Mouse (Mus musculus) hindbrain, embryonic 16.5 days (tissue): ENCODE results near the gene Gpbp1l1. TPM values are rescaled to one million over a fixed set of nuclear protein-coding genes. Genes with fewer than 3 reads are reported as not detected.

Source experiments
- ATAC-seq: fragments of 200-750 bp; cut with Nextera tagmentation; 2 replicates; pipeline ENCODE4 v1.8.0; 2017; ENCODE audit warnings: moderate TSS enrichment, moderate library complexity
- H3K27ac ChIP-seq: fragments of 300-500 bp; sonication (generic); 2 replicates; pipeline ENCODE4 v1.5.1; 2014; ENCODE audit warnings: low read depth, mild to moderate bottlenecking, control low read depth, low read length, moderate library complexity
- H3K27me3 ChIP-seq: fragments of 300-500 bp; sonication (generic); replicated peaks from 2 replicates; pipeline ENCODE4 v1.6.1; 2014; ENCODE audit warnings: low read length; ENCODE audit not compliant: control insufficient read depth, insufficient read depth
- H3K36me3 ChIP-seq: fragments of 300-500 bp; sonication (generic); 2 replicates; pipeline ENCODE4 v1.6.1; 2014; ENCODE audit warnings: mild to moderate bottlenecking, low read length, moderate library complexity, mixed read lengths; ENCODE audit not compliant: control insufficient read depth, insufficient read depth
- H3K4me1 ChIP-seq: fragments of 300-500 bp; sonication (generic); 2 replicates; pipeline ENCODE4 v1.6.1; 2014; ENCODE audit warnings: low read depth, low read length; ENCODE audit not compliant: control insufficient read depth, insufficient read depth
- H3K4me2 ChIP-seq: fragments of 300-500 bp; sonication (generic); 2 replicates; pipeline ENCODE4 v1.6.1; 2014; ENCODE audit warnings: mild to moderate bottlenecking, low read length, control low read depth, moderate library complexity
- H3K4me3 ChIP-seq: fragments of 300-500 bp; sonication (generic); 2 replicates; pipeline ENCODE4 v1.5.1; 2014; ENCODE audit warnings: mild to moderate bottlenecking, low read length, control low read depth, moderate library complexity
- H3K9ac ChIP-seq: fragments of 300-500 bp; sonication (generic); 2 replicates; pipeline ENCODE4 v1.6.1; 2014; ENCODE audit warnings: low read depth, mild to moderate bottlenecking, control low read depth, low read length, moderate library complexity
- H3K9me3 ChIP-seq: fragments of 300-500 bp; sonication (generic); 2 replicates; pipeline ENCODE4 v1.6.1; 2014; ENCODE audit warnings: mild to moderate bottlenecking, low read length, moderate library complexity; ENCODE audit not compliant: control insufficient read depth
- WGBS: fragments of 180-500 bp; shearing (Covaris S2); extraction: QIAGEN DNeasy Blood & Tissue Kit; methylation state at CpG from one replicate; pipeline ENCODE4 v1.1.7; 2014; 5-methylcytosine and 5-hydroxymethylcytosine counted together
- polyA plus RNA-seq: library from polyadenylated mRNA; unstranded; fragments of >200 nt; fragmentation: Nextera tagmentation; extraction: Ambion mirVana; gene quantifications from 2 replicates; pipeline ENCODE4 v1.2.1, GENCODE M21; 2015

Gpbp1l1 gene
- polyA plus RNA-seq = 12.1 and 14.6 TPM in 2 replicates

- Histone ChIP-seq H3K4me3 (peak within 1 kb of the TSS; percentile 65), H3K9me3 (no peaks in the 10 kb centered on the region), H3K4me2 (peak within 1 kb of the TSS; percentile 97), H3K27me3 (no peaks in the 10 kb centered on the region), H3K9ac (peak within 1 kb of the TSS; percentile 76), H3K4me1 (peaks cover 15% of the 10 kb centered on the region), H3K36me3 (peaks cover 6% of the 10 kb centered on the region; the same call in 1 of the 2 replicates), H3K27ac (peak within 1 kb of the TSS; percentile 90)
- ATAC-seq = peak; percentile 95
- under 1% methylated on average over 76 of the region's 78 CpGs for WGBS
These were observed at the start of gene Gpbp1l1 for GRCm38 (mm10) chr4:116557306-116558121. Gene Gpbp1l1 (plus strand): TSS chr4:116557658.

DNA sequence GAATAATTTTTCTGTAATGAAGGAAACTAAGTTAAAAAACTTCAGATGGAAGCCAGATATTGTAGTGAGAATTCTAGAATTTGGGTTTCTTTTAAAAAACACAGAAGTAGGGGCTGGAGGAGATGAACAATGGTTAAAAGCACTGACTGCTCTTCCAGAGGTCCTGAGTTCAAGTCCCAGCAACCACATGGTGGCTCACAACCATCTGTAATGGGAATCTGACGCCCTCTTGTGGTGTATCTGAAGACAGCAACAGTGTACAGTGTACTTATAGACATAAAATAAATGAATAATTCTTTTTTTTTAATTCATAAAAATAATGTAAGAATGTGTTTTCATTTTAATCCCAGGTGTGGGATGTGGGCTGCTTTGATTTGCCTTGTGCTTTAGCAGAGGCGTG, 26.3 kb upstream of the Gpbp1l1 start:
- Histone ChIP-seq H3K27me3 (no peaks in the 10 kb centered on the region), H3K9me3 (no peaks in the 10 kb centered on the region), H3K4me1 (no peaks in the 10 kb centered on the region), H3K4me3 (no peak overlapping the region), H3K27ac (no peak overlapping the region), H3K36me3 (peaks cover 5% of the 10 kb centered on the region), H3K4me2 (no peak overlapping the region), H3K9ac (no peak overlapping the region)
- 62% methylated on average over 2 of the region's 2 CpGs for WGBS
- ATAC-seq = no peak

DNA sequence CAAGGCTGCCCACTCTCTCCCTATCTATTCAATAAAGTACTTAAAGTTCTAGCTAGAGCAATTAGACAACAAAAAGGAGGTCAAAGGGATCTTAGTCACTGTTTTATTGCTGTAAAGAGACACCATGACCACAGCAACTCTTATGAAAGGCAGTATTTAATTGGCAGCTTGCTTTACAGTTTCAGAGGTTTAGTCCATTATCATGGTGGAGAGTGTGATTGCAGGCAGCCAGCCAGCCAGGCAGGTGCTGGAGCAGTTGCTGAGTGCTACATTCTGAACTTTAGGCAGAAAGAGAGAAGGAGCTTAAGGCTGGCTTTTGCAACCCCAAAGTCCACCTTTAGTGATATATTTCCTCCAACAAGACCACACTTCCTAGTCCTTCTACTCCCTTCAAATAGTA, 21.1 kb upstream of the Gpbp1l1 start:
- Histone ChIP-seq H3K4me3 (no peak overlapping the region), H3K27ac (no peak overlapping the region), H3K36me3 (peaks cover 12% of the 10 kb centered on the region), H3K9me3 (no peaks in the 10 kb centered on the region), H3K9ac (no peak overlapping the region), H3K27me3 (no peaks in the 10 kb centered on the region), H3K4me1 (no peaks in the 10 kb centered on the region), H3K4me2 (no peak overlapping the region)
- no peak for ATAC-seq

DNA sequence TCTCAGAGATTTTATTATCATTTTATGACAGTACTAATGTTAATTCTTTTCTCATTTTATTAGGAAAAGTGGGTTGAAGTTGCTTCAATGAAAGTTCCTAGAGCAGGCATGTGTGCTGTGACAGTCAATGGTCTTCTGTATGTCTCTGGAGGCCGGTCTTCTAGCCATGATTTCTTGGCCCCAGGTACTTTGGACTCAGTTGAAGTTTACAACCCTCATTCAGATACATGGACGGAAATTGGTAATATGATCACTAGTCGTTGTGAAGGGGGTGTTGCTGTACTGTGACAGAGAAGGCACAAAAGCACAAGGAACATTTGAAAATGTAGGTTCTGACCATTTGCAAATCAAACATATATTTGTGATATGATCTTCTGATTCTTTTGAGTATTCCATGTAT, 19.7 kb upstream of the Gpbp1l1 start:
- WGBS = 93% methylated on average over 3 of the region's 3 CpGs
- Histone ChIP-seq H3K4me1 (no peaks in the 10 kb centered on the region), H3K27me3 (no peaks in the 10 kb centered on the region), H3K27ac (no peak overlapping the region), H3K36me3 (peaks cover 15% of the 10 kb centered on the region), H3K9me3 (no peaks in the 10 kb centered on the region), H3K9ac (no peak overlapping the region), H3K4me2 (no peak overlapping the region), H3K4me3 (no peak overlapping the region)
- no peak for ATAC-seq

DNA sequence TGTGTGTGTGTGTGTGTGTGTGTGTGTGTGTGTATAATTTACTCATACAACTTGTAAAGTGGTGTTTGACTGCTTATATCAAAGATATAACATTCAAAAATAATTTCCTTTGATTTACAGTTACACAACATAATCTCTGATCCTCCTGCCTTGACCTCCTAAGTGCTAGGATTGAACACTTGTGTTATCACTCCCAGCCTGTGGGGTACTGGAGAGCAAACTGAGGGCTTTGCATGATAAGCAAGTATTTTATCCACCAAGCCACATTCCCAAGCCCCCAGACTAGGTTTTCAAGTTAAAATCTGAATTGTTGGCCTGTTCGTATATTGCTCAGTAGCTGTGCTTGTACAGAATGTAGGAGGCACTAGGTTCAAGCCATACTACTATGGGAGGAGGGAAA, 7.0 kb upstream of the Gpbp1l1 start:
- Histone ChIP-seq H3K27ac (no peak overlapping the region), H3K36me3 (peaks cover 6% of the 10 kb centered on the region; the same call in 1 of the 2 replicates), H3K9me3 (no peaks in the 10 kb centered on the region), H3K9ac (no peak overlapping the region), H3K27me3 (no peaks in the 10 kb centered on the region), H3K4me3 (no peak overlapping the region), H3K4me1 (no peaks in the 10 kb centered on the region), H3K4me2 (no peak overlapping the region)
- 94% methylated on average over 1 of the region's 1 CpGs for WGBS
- no peak for ATAC-seq

- Histone ChIP-seq H3K27ac (no peak overlapping the region), H3K4me3 (no peak overlapping the region), H3K9me3 (no peaks in the 10 kb centered on the region), H3K36me3 (peaks cover 6% of the 10 kb centered on the region; the same call in 1 of the 2 replicates), H3K4me1 (peaks cover 5% of the 10 kb centered on the region; the same call in 1 of the 2 replicates), H3K27me3 (no peaks in the 10 kb centered on the region), H3K9ac (no peak overlapping the region), H3K4me2 (no peak overlapping the region)
- 89% methylated on average over 3 of the region's 3 CpGs for WGBS
- no peak for ATAC-seq
These were observed 4.4 kb upstream of the Gpbp1l1 start for GRCm38 (mm10) chr4:116553035-116553434.

DNA sequence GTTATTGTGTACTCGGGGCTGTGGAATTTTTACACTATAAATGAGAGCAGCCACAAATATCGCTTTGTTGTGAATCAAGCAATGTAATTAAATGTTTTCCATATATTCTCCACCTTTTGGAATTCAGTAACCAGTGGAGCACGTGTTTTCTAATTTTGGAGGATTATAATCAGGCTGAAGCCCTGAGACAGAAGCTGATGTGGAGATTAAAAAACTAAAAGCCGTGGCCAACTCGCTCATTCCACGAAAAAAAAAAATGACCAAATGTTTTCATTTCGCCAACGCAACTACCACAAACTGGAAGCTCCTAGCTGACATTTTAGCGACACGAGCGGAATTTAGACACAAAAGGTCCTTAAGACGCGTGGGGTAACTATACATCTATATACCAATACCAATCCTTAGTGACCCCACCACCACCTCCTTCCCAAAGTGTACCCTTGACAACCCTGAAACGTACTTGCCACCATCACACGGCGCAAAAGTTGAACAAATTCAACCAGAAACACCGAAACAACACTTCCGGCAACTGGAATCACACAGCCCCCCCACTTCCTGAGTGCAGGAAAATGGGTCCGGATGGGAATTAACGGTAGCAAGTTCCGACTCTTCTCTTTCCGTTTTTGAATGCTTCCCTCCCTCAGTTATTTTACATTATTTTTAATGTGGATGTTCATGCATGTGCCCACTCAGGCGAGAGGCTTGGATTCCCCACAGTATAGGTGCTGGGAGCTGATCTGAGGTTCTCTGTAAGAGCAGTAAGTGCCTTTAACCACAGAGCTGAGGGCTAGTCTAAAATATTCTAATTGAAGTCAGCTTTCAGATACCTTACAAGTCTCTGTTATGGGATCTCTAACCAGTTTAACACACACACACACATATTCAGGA, 1.8 kb upstream of the Gpbp1l1 start, which contains the start of gene Tmem69:
TSS of gene Tmem69 (minus strand) at position 524 of the 888 bp plus-strand sequence.
- Histone ChIP-seq H3K36me3 (peaks cover 6% of the 10 kb centered on the region; the same call in 1 of the 2 replicates), H3K27ac (peak within 1 kb of the TSS; percentile 90), H3K27me3 (no peaks in the 10 kb centered on the region), H3K4me2 (peak within 1 kb of the TSS; percentile 97), H3K9me3 (no peaks in the 10 kb centered on the region), H3K9ac (peak within 1 kb of the TSS; percentile 76), H3K4me3 (peak within 1 kb of the TSS; percentile 65), H3K4me1 (peaks cover 15% of the 10 kb centered on the region)
- WGBS = 4% methylated on average over 23 of the region's 23 CpGs
- no peak for ATAC-seq

DNA sequence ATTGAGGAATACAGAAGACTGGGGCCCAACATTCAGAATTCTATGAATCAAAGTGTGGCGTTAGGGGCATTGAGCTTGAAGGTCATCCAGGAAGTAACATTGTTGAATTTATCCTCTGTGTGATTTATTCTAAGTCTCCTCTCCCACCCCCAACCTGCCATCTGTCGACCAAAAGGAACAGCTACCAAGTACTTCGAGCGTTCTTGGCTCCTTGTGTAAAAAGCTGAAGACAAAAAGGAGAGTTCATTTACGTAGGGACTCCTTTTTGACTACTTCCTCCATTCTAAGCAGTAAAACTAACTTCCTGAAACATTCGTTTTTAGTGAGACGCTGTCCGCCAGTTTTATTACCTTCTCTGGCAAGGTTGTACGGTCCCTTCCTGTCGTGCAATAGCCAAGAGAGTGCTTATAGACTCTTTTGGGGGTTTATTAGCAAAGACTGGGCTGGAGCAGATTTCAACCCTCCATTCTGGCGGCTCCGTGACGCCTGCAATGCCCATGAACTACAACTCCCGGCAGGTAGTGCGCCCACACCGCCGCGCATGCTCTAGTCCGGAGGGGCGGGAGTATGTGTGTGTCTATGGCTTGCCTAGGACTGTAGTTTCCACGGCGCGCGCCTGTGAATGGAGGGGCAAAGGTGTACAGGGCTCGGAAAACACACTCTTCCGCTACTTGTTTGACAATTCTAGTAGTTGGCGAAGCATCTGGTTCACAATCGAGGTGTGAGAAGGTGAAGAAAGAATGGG, 725 bp upstream of the Gpbp1l1 start:
- Histone ChIP-seq H3K4me3 (peak overlapping the region; percentile 65), H3K36me3 (peaks cover 6% of the 10 kb centered on the region; the same call in 1 of the 2 replicates), H3K4me1 (peaks cover 15% of the 10 kb centered on the region), H3K27ac (peak overlapping the region; percentile 90), H3K4me2 (peak overlapping the region; percentile 97), H3K9me3 (no peaks in the 10 kb centered on the region), H3K9ac (peak overlapping the region; percentile 76), H3K27me3 (no peaks in the 10 kb centered on the region)
- under 1% methylated on average over 28 of the region's 28 CpGs for WGBS
- ATAC-seq = peak; percentile 96
